Mouse (Mus musculus): ENCODE results near the gene Plvap.

Gene Plvap

GRCm38 (mm10) chr8:71487691-71488445, 23.7 kb downstream of the Plvap start, which contains the start of gene Gtpbp3:
Gtpbp3 (plus strand) TSS chr8:71488103.
- peak; percentile 89 for DNase-seq (ENCODE audit: low read depth, low spot score)

GRCm38 (mm10) chr8:71486136-71486529, 25.4 kb downstream of the Plvap start:
- no peak for DNase-seq (ENCODE audit: low read depth, low spot score)

- peak; percentile 98 for DNase-seq (ENCODE audit: low read depth, low spot score)
Measured at GRCm38 (mm10) chr8:71485142-71486135, 26.1 kb downstream of the Plvap start, which contains the start of gene Ano8. Ano8 (minus strand) TSS chr8:71485963.

GRCm38 (mm10) chr8:71484736-71485135, 26.8 kb downstream of the Plvap start:
- no peak for DNase-seq (ENCODE audit: low read depth, low spot score)

- peak; percentile 41 for DNase-seq (ENCODE audit: low read depth, low spot score)
Measured at GRCm38 (mm10) chr8:71483932-71484331, 27.6 kb downstream of the Plvap start.

GRCm38 (mm10) chr8:71478943-71479342, 32.6 kb downstream of the Plvap start:
- no peak for DNase-seq (ENCODE audit: low read depth, low spot score)

- peak; percentile 68 for DNase-seq (ENCODE audit: low read depth, low spot score)
Measured at GRCm38 (mm10) chr8:71477196-71477845, 34.2 kb downstream of the Plvap start.

GRCm38 (mm10) chr8:71476099-71476940, 35.2 kb downstream of the Plvap start:
- DNase-seq (ENCODE audit: low read depth, low spot score), result peak; percentile 92

GRCm38 (mm10) chr8:71475702-71476075, 35.9 kb downstream of the Plvap start:
- no peak for DNase-seq (ENCODE audit: low read depth, low spot score)

GRCm38 (mm10) chr8:71474785-71475701, 36.5 kb downstream of the Plvap start:
- DNase-seq (ENCODE audit: low read depth, low spot score), result no peak

- no peak for DNase-seq (ENCODE audit: low read depth, low spot score)
Measured at GRCm38 (mm10) chr8:71474344-71474743, 37.2 kb downstream of the Plvap start.

- DNase-seq (ENCODE audit: low read depth, low spot score), result no peak
Measured at GRCm38 (mm10) chr8:71472601-71473386, 38.8 kb downstream of the Plvap start.

GRCm38 (mm10) chr8:71471861-71472260, 39.7 kb downstream of the Plvap start:
- no peak for DNase-seq (ENCODE audit: low read depth, low spot score)

- no peak for DNase-seq (ENCODE audit: low read depth, low spot score)
Measured at GRCm38 (mm10) chr8:71470913-71471255, 40.7 kb downstream of the Plvap start.

GRCm38 (mm10) chr8:71470146-71470912, 41.2 kb downstream of the Plvap start:
- no peak for DNase-seq (ENCODE audit: low read depth, low spot score)

- peak; percentile 72 for DNase-seq (ENCODE audit: low read depth, low spot score)
Measured at GRCm38 (mm10) chr8:71469411-71469810, 42.1 kb downstream of the Plvap start.

- DNase-seq (ENCODE audit: low read depth, low spot score), result peak; percentile 100
Measured at GRCm38 (mm10) chr8:71468916-71469315, 42.6 kb downstream of the Plvap start, which contains the start of gene Dda1. Dda1 (plus strand) TSS chr8:71469199.

- DNase-seq (ENCODE audit: low read depth, low spot score), result no peak
Measured at GRCm38 (mm10) chr8:71468001-71468400, 43.6 kb downstream of the Plvap start.
